Mouse (Mus musculus) ES-E14 (cell line): ENCODE data around the gene Rnase4. TPM values are rescaled to one million over a fixed set of nuclear protein-coding genes. Genes with fewer than 3 reads are reported as not detected.

ENCODE experiments used
- DNase-seq: peaks from one replicate; pipeline ENCODE4 v3.0.0-alpha.2; 2013; ENCODE audit warnings: low read depth, low spot score
- H3K27ac ChIP-seq: 2 replicates; pipeline ENCODE4 v1.5.1; 2012; ENCODE audit warnings: low read depth, mild to moderate bottlenecking, low read length, moderate library complexity, mixed read lengths; ENCODE audit not compliant: poor library complexity, insufficient read depth, severe bottlenecking
- H3K36me3 ChIP-seq: 2 replicates; pipeline ENCODE4 v1.6.1; 2012; ENCODE audit warnings: mild to moderate bottlenecking, low read length, moderate library complexity, mixed read lengths; ENCODE audit not compliant: control insufficient read depth, poor library complexity, insufficient read depth, severe bottlenecking
- H3K4me1 ChIP-seq, 2 experiments: fragments of 150-350 bp in 1 of 2; sonication (generic) in 1 of 2; 2 replicates each; pipeline ENCODE4 v1.6.1; 2012; ENCODE audit warnings: low read length in 2 of 2, mild to moderate bottlenecking in 1 of 2, mixed read lengths in 1 of 2; ENCODE audit not compliant: control insufficient read depth in 2 of 2, insufficient read depth in 2 of 2, poor library complexity in 1 of 2
- H3K4me3 ChIP-seq, 2 experiments: fragments of 150-350 bp in 1 of 2; sonication (generic) in 1 of 2; 2 replicates each; pipeline ENCODE4 v1.5.1; 2012; ENCODE audit warnings: low read length in 2 of 2, low read depth in 1 of 2, mild to moderate bottlenecking in 1 of 2, mixed read lengths in 1 of 2; ENCODE audit not compliant: insufficient read depth in 1 of 2, poor library complexity in 1 of 2, severe bottlenecking in 1 of 2
- H3K9ac ChIP-seq: 2 replicates; pipeline ENCODE4 v1.6.1; 2012; ENCODE audit warnings: low read depth, mild to moderate bottlenecking, low read length, mixed read lengths; ENCODE audit not compliant: poor library complexity, insufficient read depth, severe bottlenecking
- H3K9me3 ChIP-seq: fragments of 150-350 bp; sonication (generic); 2 replicates; pipeline ENCODE4 v1.6.1; 2012; ENCODE audit warnings: low read depth, mild to moderate bottlenecking, low read length; ENCODE audit not compliant: control insufficient read depth, insufficient read depth
- CHD2 ChIP-seq: IDR thresholded peaks from 2 replicates; pipeline ENCODE4 v1.6.1; 2014; ENCODE audit warnings: mild to moderate bottlenecking, low read depth, low read length, inconsistent platforms
- HCFC1 ChIP-seq: IDR thresholded peaks from 2 replicates; pipeline ENCODE4 v1.6.1; 2012; ENCODE audit warnings: low read length, inconsistent platforms, borderline replicate concordance; ENCODE audit not compliant: insufficient read depth
- MAFK ChIP-seq: IDR thresholded peaks from 2 replicates; pipeline ENCODE4 v1.6.1; 2014; ENCODE audit warnings: mild to moderate bottlenecking, low read depth, low read length, inconsistent platforms; ENCODE audit not compliant: insufficient read depth
- ZC3H11A ChIP-seq: IDR thresholded peaks from 2 replicates; pipeline ENCODE4 v1.6.1; 2012; ENCODE audit warnings: low read depth, mild to moderate bottlenecking, inconsistent platforms, low read length, borderline replicate concordance
- ZNF384 ChIP-seq: IDR thresholded peaks from 2 replicates; pipeline ENCODE4 v1.6.1; 2012; ENCODE audit warnings: low read depth, low read length, inconsistent platforms
- in situ Hi-C, 2 experiments: fragments of 600-800 bp; cut with MboI; formaldehyde crosslinking; loops; one replicate each; pipeline ENCODE4 v1.15.1; 2025; ENCODE audit warnings: low sequenced_read_pairs in 2 of 2, inconsistent platforms in 1 of 2; ENCODE audit not compliant: unreplicated experiment in 2 of 2
- total RNA-seq: library from RNA; depleted of rRNA; stranded (reverse); fragments of 300-350 nt; gene quantifications from 2 replicates; pipeline ENCODE4 v1.2.3, GENCODE M21; 2012

Rnase4 gene
- total RNA-seq, 1 experiment, result 2.5 TPM

DNA sequence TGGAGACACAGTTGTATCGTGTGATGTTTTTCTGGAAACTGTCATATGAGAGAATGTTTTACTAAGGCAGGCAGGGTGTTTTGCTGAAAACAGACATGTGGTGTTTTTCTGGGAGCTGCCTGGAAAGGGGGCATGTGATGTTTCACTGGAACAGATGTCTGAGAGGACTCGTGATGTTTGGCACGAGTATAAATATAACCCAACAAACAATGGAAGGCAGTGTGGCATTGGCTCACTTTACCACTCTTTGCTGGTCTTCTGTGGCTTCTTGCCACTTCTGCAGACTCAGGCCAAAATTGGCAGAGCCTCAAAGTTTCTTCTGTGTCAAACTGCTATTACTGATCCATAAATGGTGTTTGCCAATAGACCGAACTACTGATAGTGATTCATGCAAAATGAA lies 52.4 kb downstream of the Rnase4 start:
- H3K4me3 ChIP-seq, result no peak overlapping the region
- no peak overlapping the region for H3K9ac ChIP-seq
- no peak overlapping the region for H3K27ac ChIP-seq
- no peak for TF ChIP-seq MAFK
- no peak for TF ChIP-seq ZNF384
- TF ChIP-seq HCFC1, result no peak
- no peak for TF ChIP-seq CHD2
- no peak for TF ChIP-seq ZC3H11A
- no peak for DNase-seq
- no peaks in the 10 kb centered on the region for H3K4me1 ChIP-seq
- no peaks in the 10 kb centered on the region for H3K36me3 ChIP-seq
- H3K9me3 ChIP-seq, result no peaks in the 10 kb centered on the region
- in situ Hi-C loops, result no loop called here

DNA sequence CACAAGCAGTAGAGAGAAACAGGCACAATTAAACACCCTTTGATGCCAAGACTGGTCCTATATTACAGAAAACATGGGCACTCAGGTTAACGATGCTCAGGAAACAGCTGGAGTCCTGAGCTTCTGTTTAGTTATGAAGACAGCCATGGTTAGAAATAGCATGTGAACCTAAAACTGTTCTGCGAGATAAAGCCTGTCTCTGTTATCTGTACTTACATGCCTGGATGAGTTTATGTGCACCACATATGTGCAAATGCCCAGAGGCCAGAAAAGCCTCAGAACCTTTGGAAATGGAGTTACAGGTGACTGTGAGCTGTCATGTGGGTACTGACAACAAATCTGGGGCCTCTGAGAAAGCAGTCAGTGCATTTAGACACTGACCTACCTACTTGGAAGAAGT lies 53.1 kb downstream of the Rnase4 start:
- TF ChIP-seq CHD2 (no peak), HCFC1 (no peak), ZNF384 (no peak), MAFK (no peak), ZC3H11A (no peak)
- no peaks in the 10 kb centered on the region for H3K36me3 ChIP-seq
- no peak overlapping the region for H3K9ac ChIP-seq
- no peaks in the 10 kb centered on the region for H3K9me3 ChIP-seq
- H3K27ac ChIP-seq, result no peak overlapping the region
- in situ Hi-C loops, result no loop called here
- no peak overlapping the region for H3K4me3 ChIP-seq
- H3K4me1 ChIP-seq, result no peaks in the 10 kb centered on the region
- DNase-seq, result no peak

DNA sequence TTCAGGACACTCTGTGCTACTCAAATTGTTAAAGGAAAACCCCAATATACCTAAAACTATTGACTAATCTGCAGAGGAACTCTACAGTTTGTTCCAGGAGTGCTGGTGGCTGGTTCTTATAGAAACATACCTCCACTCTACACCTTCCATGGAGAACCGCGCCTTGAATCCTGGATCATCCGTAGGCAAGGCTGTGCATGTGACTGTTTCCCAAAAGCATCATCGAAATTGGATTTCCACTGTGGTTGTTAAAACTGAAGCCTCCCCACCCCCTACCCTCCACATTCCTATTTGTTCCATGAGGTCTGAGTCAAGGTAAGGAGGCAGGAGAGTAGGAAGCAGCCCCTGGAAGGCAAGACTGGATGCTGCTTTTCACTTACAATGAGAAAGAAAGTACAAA lies 53.6 kb downstream of the Rnase4 start:
- no peak for TF ChIP-seq HCFC1
- no peak for TF ChIP-seq MAFK
- TF ChIP-seq CHD2, result no peak
- no peak for TF ChIP-seq ZC3H11A
- no peak for TF ChIP-seq ZNF384
- no peak overlapping the region for H3K4me3 ChIP-seq
- DNase-seq, result no peak
- no peak overlapping the region for H3K9ac ChIP-seq
- H3K36me3 ChIP-seq, result no peaks in the 10 kb centered on the region
- no peaks in the 10 kb centered on the region for H3K4me1 ChIP-seq
- in situ Hi-C loops, result no loop called here
- no peak overlapping the region for H3K27ac ChIP-seq
- H3K9me3 ChIP-seq, result no peaks in the 10 kb centered on the region

DNA sequence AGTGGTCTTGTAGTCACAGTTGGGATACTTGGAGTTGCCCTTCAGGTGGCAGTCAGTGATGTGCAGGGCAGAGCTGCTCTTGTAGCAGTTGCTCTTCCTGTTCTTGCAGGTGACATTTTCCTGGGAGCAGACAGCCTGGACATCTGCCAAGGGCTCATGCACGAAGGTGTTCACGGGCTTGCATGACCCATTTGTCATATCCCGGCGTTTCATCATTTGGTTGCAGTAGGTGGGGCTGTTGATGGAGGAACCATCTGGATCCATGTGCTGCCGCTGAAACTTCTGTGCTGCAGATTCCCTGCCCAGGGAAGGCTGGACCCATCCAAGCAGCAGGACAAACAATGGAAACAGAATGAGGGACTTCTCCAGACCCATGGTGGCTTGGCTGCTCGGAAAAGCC lies 54.6 kb downstream of the Rnase4 start:
- in situ Hi-C loops, result no loop called here
- Histone ChIP-seq H3K27ac (no peak overlapping the region), H3K36me3 (no peaks in the 10 kb centered on the region), H3K4me3 (no peak overlapping the region), H3K9ac (no peak overlapping the region), H3K4me1 (no peaks in the 10 kb centered on the region), H3K9me3 (no peaks in the 10 kb centered on the region)
- TF ChIP-seq MAFK (no peak), ZC3H11A (no peak), HCFC1 (no peak), ZNF384 (no peak), CHD2 (no peak)
- no peak for DNase-seq

DNA sequence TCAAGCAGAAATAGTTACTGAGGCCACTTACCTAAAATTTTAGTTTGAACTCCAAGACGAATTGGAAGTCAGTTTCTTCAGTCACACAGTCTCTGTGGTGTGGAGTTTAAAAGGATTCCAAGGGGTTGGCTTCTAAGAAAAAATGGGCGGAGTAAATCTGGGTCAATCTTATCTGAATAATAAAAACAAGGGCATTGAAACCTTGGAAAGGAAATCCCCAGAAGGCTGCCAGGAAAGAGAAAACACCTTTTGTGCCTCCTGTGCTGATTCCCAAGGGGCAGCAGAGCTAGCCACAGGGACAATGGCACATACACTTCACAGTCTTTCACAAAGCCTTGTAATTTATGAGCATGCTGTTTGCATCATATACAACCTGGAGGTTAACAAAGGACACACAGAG lies 55.8 kb downstream of the Rnase4 start, which contains the start of gene Rnase1:
Rnase1 (minus strand) TSS at position 101 of the 400 bp plus-strand sequence.
- Histone ChIP-seq H3K4me3 (no peak within 1 kb of the TSS), H3K9ac (no peak within 1 kb of the TSS), H3K27ac (no peak within 1 kb of the TSS), H3K4me1 (no peaks in the 10 kb centered on the region), H3K36me3 (no peaks in the 10 kb centered on the region), H3K9me3 (no peaks in the 10 kb centered on the region)
- in situ Hi-C loops, result no loop called here
- TF ChIP-seq CHD2, result no peak
- no peak for TF ChIP-seq ZNF384
- no peak for DNase-seq
